Mouse (Mus musculus) megakaryocyte-erythroid progenitor cell, adult 5-6 weeks (primary cell): ENCODE data around the gene Etnk2. TPM values are rescaled to one million over a fixed set of nuclear protein-coding genes. Genes with fewer than 3 reads are reported as not detected.

Source experiments
- total RNA-seq, 2 experiments: library from RNA; stranded (forward) in 1 of 2; stranded (reverse) in 1 of 2; fragments of 200-1000, 215-1000 nt in 1 of 2; fragments of >200 nt in 1 of 2; fragmentation: Nextera tagmentation in 1 of 2; gene quantifications; 2 replicates each; pipeline ENCODE4 v1.2.3; 2014 to 2017

The Etnk2 gene
- total RNA-seq, 2 experiments from 2014 or later: not detected

Other genes with a start within 250 kb of the Etnk2 start
- 73.9 and 82.5 TPM in 2 replicates for gene Ppp1r15b, start 232.4 kb upstream of the Etnk2 start, total RNA-seq (2014; fragmentation: Nextera tagmentation)
- gene Ppp1r15b, start 232.4 kb upstream of the Etnk2 start, total RNA-seq (2017): 116 TPM in 2 replicates
- 15.7 and 18.6 TPM in 2 replicates for gene Plekha6, start 199.4 kb upstream of the Etnk2 start, total RNA-seq (2014; fragmentation: Nextera tagmentation)
- gene Plekha6, start 199.4 kb upstream of the Etnk2 start, total RNA-seq (2017): 2.2 and 3.8 TPM in 2 replicates
- not detected in 2 replicates for gene Golt1a, start 53.8 kb upstream of the Etnk2 start, total RNA-seq (2014; fragmentation: Nextera tagmentation)
- gene Golt1a, start 53.8 kb upstream of the Etnk2 start, total RNA-seq (2017): not detected in 2 replicates
- gene Kiss1, start 41.7 kb upstream of the Etnk2 start, total RNA-seq (2014; fragmentation: Nextera tagmentation): not detected in 2 replicates
- gene Kiss1, start 41.7 kb upstream of the Etnk2 start, total RNA-seq (2017): not detected in 2 replicates
- not detected in 2 replicates for gene Ren1, start 13.1 kb upstream of the Etnk2 start, total RNA-seq (2014; fragmentation: Nextera tagmentation)
- gene Ren1, start 13.1 kb upstream of the Etnk2 start, total RNA-seq (2017): not detected in 2 replicates
- 0.33 and 3.8 TPM in 2 replicates for gene Sox13, start 60.8 kb downstream of the Etnk2 start, total RNA-seq (2014; fragmentation: Nextera tagmentation)
- gene Sox13, start 60.8 kb downstream of the Etnk2 start, total RNA-seq (2017): 0.69 TPM in 1 of 2 replicates, not detected in the other
- 649 and 758 TPM in 2 replicates for gene Snrpe, start 246.7 kb downstream of the Etnk2 start, total RNA-seq (2014; fragmentation: Nextera tagmentation)
- gene Snrpe, start 246.7 kb downstream of the Etnk2 start, total RNA-seq (2017): 342 and 504 TPM in 2 replicates